Mouse (Mus musculus): ENCODE measurements at regions not wholly inside any gene's neighbourhood (a gene's known extent, or its start where the extent isn't known, plus 50 kb on each side); places are given as distances from the start of the nearest gene placed in this dataset.

GRCm38 (mm10) chr17:83020576-83020975 lies 194.5 kb upstream of the Pkdcc start:
- H3K79me2 ChIP-seq (replicated peaks; ENCODE audit: control insufficient read depth, insufficient read depth, low read length): no peaks in the 10 kb centered on the region
- peak; percentile 42 to 74 for DNase-seq
- no peak overlapping the region for H3K4me3 ChIP-seq
- H3K9ac ChIP-seq (ENCODE audit: low read depth, low read length): no peak overlapping the region
- WGBS: 28% methylated on average over 10 of the region's 10 CpGs
- H3K36me3 ChIP-seq (ENCODE audit: control insufficient read depth, insufficient read depth, low read length): no peaks in the 10 kb centered on the region
- no peaks in the 10 kb centered on the region for H3K4me1 ChIP-seq (ENCODE audit: control insufficient read depth, insufficient read depth, low read length)
- no peaks in the 10 kb centered on the region for H3K27me3 ChIP-seq (ENCODE audit: control insufficient read depth, insufficient read depth, low read length)
- H3K27ac ChIP-seq: no peak overlapping the region
- TF ChIP-seq EP300 (IDR thresholded peaks at IDR 0.05; ENCODE audit: insufficient read depth, low read depth, low read length) (no peak), POLR2A (IDR thresholded peaks at IDR 0.05; ENCODE audit: insufficient read depth, low read depth, low read length) (no peak), CTCF (IDR thresholded peaks at IDR 0.05) (no peak)
- intact Hi-C loops (cut with DNase I): loop anchor here (10.0 kb wide), 2 partner anchors 614 to 834 kb away; partner anchors contain the start of gene Kcng3

GRCm38 (mm10) chr17:83025340-83025816 lies 189.7 kb upstream of the Pkdcc start:
- intact Hi-C loops (cut with DNase I): loop anchor here (5.0 to 10.0 kb wide), 3 partner anchors 227 to 829 kb away; partner anchors contain the start of gene Kcng3
- TF ChIP-seq CTCF (IDR thresholded peaks at IDR 0.05): peak; percentile 99
- TF ChIP-seq POLR2A (IDR thresholded peaks at IDR 0.05; ENCODE audit: insufficient read depth, low read depth, low read length): no peak
- WGBS: 12% methylated on average over 5 of the region's 5 CpGs
- Histone ChIP-seq H3K79me2 (replicated peaks; ENCODE audit: control insufficient read depth, insufficient read depth, low read length) (no peaks in the 10 kb centered on the region), H3K4me1 (ENCODE audit: control insufficient read depth, insufficient read depth, low read length) (no peaks in the 10 kb centered on the region), H3K4me3 (no peak overlapping the region), H3K27ac (no peak overlapping the region), H3K27me3 (ENCODE audit: control insufficient read depth, insufficient read depth, low read length) (no peaks in the 10 kb centered on the region), H3K36me3 (ENCODE audit: control insufficient read depth, insufficient read depth, low read length) (no peaks in the 10 kb centered on the region), H3K9ac (ENCODE audit: low read depth, low read length) (no peak overlapping the region)
- peak; percentile 64 to 74 for DNase-seq

GRCm38 (mm10) chr17:83034914-83035573 lies 180.0 kb upstream of the Pkdcc start:
- TF ChIP-seq CTCF (IDR thresholded peaks at IDR 0.05) (no peak), EP300 (IDR thresholded peaks at IDR 0.05; ENCODE audit: insufficient read depth, low read depth, low read length) (no peak), POLR2A (IDR thresholded peaks at IDR 0.05; ENCODE audit: insufficient read depth, low read depth, low read length) (no peak)
- intact Hi-C loops (cut with DNase I): no loop called here
- Histone ChIP-seq H3K9ac (ENCODE audit: low read depth, low read length) (no peak overlapping the region), H3K27ac (no peak overlapping the region), H3K79me2 (replicated peaks; ENCODE audit: control insufficient read depth, insufficient read depth, low read length) (no peaks in the 10 kb centered on the region), H3K27me3 (ENCODE audit: control insufficient read depth, insufficient read depth, low read length) (no peaks in the 10 kb centered on the region), H3K4me1 (ENCODE audit: control insufficient read depth, insufficient read depth, low read length) (no peaks in the 10 kb centered on the region), H3K4me3 (no peak overlapping the region), H3K36me3 (ENCODE audit: control insufficient read depth, insufficient read depth, low read length) (no peaks in the 10 kb centered on the region)
- WGBS: 56% methylated on average over 6 of the region's 6 CpGs
- peak in 1 of 2 experiments; percentile 13 for DNase-seq

GRCm38 (mm10) chr17:83035574-83035918 lies 179.5 kb upstream of the Pkdcc start:
- H3K27ac ChIP-seq: no peak overlapping the region
- H3K27me3 ChIP-seq (ENCODE audit: control insufficient read depth, insufficient read depth, low read length): no peaks in the 10 kb centered on the region
- intact Hi-C loops (cut with DNase I): no loop called here
- no peaks in the 10 kb centered on the region for H3K4me1 ChIP-seq (ENCODE audit: control insufficient read depth, insufficient read depth, low read length)
- no peaks in the 10 kb centered on the region for H3K79me2 ChIP-seq (replicated peaks; ENCODE audit: control insufficient read depth, insufficient read depth, low read length)
- 73% methylated on average over 5 of the region's 5 CpGs for WGBS
- DNase-seq: no peak
- H3K36me3 ChIP-seq (ENCODE audit: control insufficient read depth, insufficient read depth, low read length): no peaks in the 10 kb centered on the region
- no peak for TF ChIP-seq CTCF (IDR thresholded peaks at IDR 0.05)
- TF ChIP-seq POLR2A (IDR thresholded peaks at IDR 0.05; ENCODE audit: insufficient read depth, low read depth, low read length): no peak
- TF ChIP-seq EP300 (IDR thresholded peaks at IDR 0.05; ENCODE audit: insufficient read depth, low read depth, low read length): no peak
- no peak overlapping the region for H3K4me3 ChIP-seq
- H3K9ac ChIP-seq (ENCODE audit: low read depth, low read length): no peak overlapping the region

GRCm38 (mm10) chr17:83039563-83039962 lies 175.5 kb upstream of the Pkdcc start:
- Histone ChIP-seq H3K79me2 (replicated peaks; ENCODE audit: control insufficient read depth, insufficient read depth, low read length) (no peaks in the 10 kb centered on the region), H3K36me3 (ENCODE audit: control insufficient read depth, insufficient read depth, low read length) (no peaks in the 10 kb centered on the region), H3K4me1 (ENCODE audit: control insufficient read depth, insufficient read depth, low read length) (no peaks in the 10 kb centered on the region), H3K4me3 (no peak overlapping the region), H3K27me3 (ENCODE audit: control insufficient read depth, insufficient read depth, low read length) (no peaks in the 10 kb centered on the region), H3K27ac (no peak overlapping the region), H3K9ac (ENCODE audit: low read depth, low read length) (no peak overlapping the region)
- intact Hi-C loops (cut with DNase I): no loop called here
- TF ChIP-seq POLR2A (IDR thresholded peaks at IDR 0.05; ENCODE audit: insufficient read depth, low read depth, low read length) (no peak), EP300 (IDR thresholded peaks at IDR 0.05; ENCODE audit: insufficient read depth, low read depth, low read length) (no peak), CTCF (IDR thresholded peaks at IDR 0.05) (no peak)
- DNase-seq: no peak
- 92% methylated on average over 3 of the region's 3 CpGs for WGBS

GRCm38 (mm10) chr17:83044515-83044914 lies 170.6 kb upstream of the Pkdcc start:
- Histone ChIP-seq H3K4me3 (no peak overlapping the region), H3K36me3 (ENCODE audit: control insufficient read depth, insufficient read depth, low read length) (no peaks in the 10 kb centered on the region), H3K27me3 (ENCODE audit: control insufficient read depth, insufficient read depth, low read length) (no peaks in the 10 kb centered on the region), H3K27ac (no peak overlapping the region), H3K4me1 (ENCODE audit: control insufficient read depth, insufficient read depth, low read length) (no peaks in the 10 kb centered on the region), H3K9ac (ENCODE audit: low read depth, low read length) (no peak overlapping the region), H3K79me2 (replicated peaks; ENCODE audit: control insufficient read depth, insufficient read depth, low read length) (no peaks in the 10 kb centered on the region)
- WGBS: 82% methylated on average over 6 of the region's 6 CpGs
- intact Hi-C loops (cut with DNase I): loop anchor here (1.0 kb wide), 1 partner anchor 207 kb away; no protein-coding TSS in a partner anchor
- no peak for DNase-seq
- TF ChIP-seq POLR2A (IDR thresholded peaks at IDR 0.05; ENCODE audit: insufficient read depth, low read depth, low read length) (no peak), CTCF (IDR thresholded peaks at IDR 0.05) (no peak), EP300 (IDR thresholded peaks at IDR 0.05; ENCODE audit: insufficient read depth, low read depth, low read length) (no peak)
